ENCODE assay signal across 8 mouse cellular contexts in genomic region chr7:45341303-45341702, GRCm38 (mm10). TPM values are rescaled to one million over a fixed set of nuclear protein-coding genes. Genes with fewer than 3 reads are reported as not detected.
DNase-seq lines count a peak whose midpoint lies in the region; ATAC-seq and TF ChIP-seq lines count a peak whose summit lies in the region.

No protein-coding gene starts in this region.

- H3K4me1 ChIP-seq in bone marrow, adult 2 months (ENCODE audit: control insufficient read depth, insufficient read depth, low read length), result peaks cover 3% of the 10 kb centered on the region
- H3K4me1 ChIP-seq in embryonic facial prominence, embryonic 14.5 days (ENCODE audit: control insufficient read depth, insufficient read depth, low read length), result peaks cover 30% of the 10 kb centered on the region
- H3K4me1 ChIP-seq in limb, embryonic 14.5 days (ENCODE audit: control insufficient read depth, insufficient read depth, low read length), result peaks cover 32% of the 10 kb centered on the region

- peak overlapping the region; percentile 87 for H3K4me2 ChIP-seq in embryonic facial prominence, embryonic 14.5 days (ENCODE audit: low read depth, low read length)
- peak overlapping the region; percentile 68 for H3K4me2 ChIP-seq in limb, embryonic 14.5 days (replicated peaks; ENCODE audit: low read depth, low read length, severe bottlenecking)

- no peak overlapping the region for H3K27ac ChIP-seq in bone marrow, adult 2 months (ENCODE audit: control insufficient read depth, insufficient read depth, low read depth, low read length, poor library complexity)
- peak overlapping the region; percentile 63; the same call in 1 of the 2 replicates for H3K27ac ChIP-seq in embryonic facial prominence, embryonic 14.5 days (replicated peaks; ENCODE audit: low read depth, low read length)
- no peak overlapping the region for H3K27ac ChIP-seq in limb, embryonic 14.5 days (replicated peaks; ENCODE audit: low read depth, low read length)

- peak; percentile 63 for TF ChIP-seq CTCF in bone marrow, adult 2 months (IDR thresholded peaks at IDR 0.05; ENCODE audit: control insufficient read depth, insufficient read depth, low read length)

- H3K9me3 ChIP-seq in embryonic facial prominence, embryonic 14.5 days (ENCODE audit: control insufficient read depth, low read length), result no peaks in the 10 kb centered on the region
- no peaks in the 10 kb centered on the region for H3K9me3 ChIP-seq in limb, embryonic 14.5 days (ENCODE audit: control insufficient read depth, low read length)

- H3K4me3 ChIP-seq in bone marrow, adult 2 months (replicated peaks; ENCODE audit: control insufficient read depth, low read depth, low read length), result no peak overlapping the region
- peak overlapping the region; percentile 53; the same call in 1 of the 2 replicates for H3K4me3 ChIP-seq in embryonic facial prominence, embryonic 14.5 days (ENCODE audit: low read depth, low read length)
- peak overlapping the region; percentile 40; the same call in 1 of the 2 replicates for H3K4me3 ChIP-seq in limb, embryonic 14.5 days (replicated peaks; ENCODE audit: low read length)

- H3K27me3 ChIP-seq in embryonic facial prominence, embryonic 14.5 days (replicated peaks; ENCODE audit: control insufficient read depth, insufficient read depth, low read length), result no peaks in the 10 kb centered on the region
- no peaks in the 10 kb centered on the region for H3K27me3 ChIP-seq in limb, embryonic 14.5 days (ENCODE audit: control insufficient read depth, insufficient read depth, low read length)

- no peak for TF ChIP-seq POLR2A in bone marrow, adult 2 months (IDR thresholded peaks at IDR 0.05; ENCODE audit: borderline replicate concordance, control insufficient read depth, low read depth, low read length)
- no peak for TF ChIP-seq POLR2A in limb, embryonic 14.5 days (IDR thresholded peaks at IDR 0.05; ENCODE audit: borderline replicate concordance, extremely low read depth, insufficient read depth, insufficient read length)

- peak; percentile 17 for ATAC-seq in embryonic facial prominence, embryonic 14.5 days (ENCODE audit: low read depth)
- peak; percentile 1; the same call in 1 of the 2 replicates for ATAC-seq in limb, embryonic 14.5 days (ENCODE audit: low FRiP score, low read depth)

- no peaks in the 10 kb centered on the region for H3K36me3 ChIP-seq in embryonic facial prominence, embryonic 14.5 days (ENCODE audit: control insufficient read depth, insufficient read depth, low read length)
- H3K36me3 ChIP-seq in limb, embryonic 14.5 days (ENCODE audit: control insufficient read depth, insufficient read depth, low read length), result no peaks in the 10 kb centered on the region

- DNase-seq in CD4-positive helper T cell, adult 2 months (ENCODE audit: low read depth, low spot score), result peak; percentile 88
- DNase-seq in embryonic facial prominence, embryonic 14.5 days (ENCODE audit: low spot score), result peak; percentile 88
- DNase-seq in heart, adult 8-10 months (ENCODE audit: low spot score), result peak; percentile 74
- DNase-seq in kidney, adult 9 months, result peak; percentile 86
- DNase-seq in limb, embryonic 14.5 days (ENCODE audit: low spot score), result peak; percentile 80
- peak; percentile 66 to 77 for DNase-seq in monocyte, adult 2 months (ENCODE audit: low read depth in 1 of 2, low spot score in 2 of 2)
- peak; percentile 56 to 72 for DNase-seq in spleen, postnatal 36 days (ENCODE audit: low spot score in 2 of 2)

- WGBS in bone marrow, adult 2 months, result under 1% methylated on average over 8 of the region's 8 CpGs
- WGBS in embryonic facial prominence, embryonic 14.5 days, result 3% methylated on average over 8 of the region's 8 CpGs
- 2% methylated on average over 8 of the region's 8 CpGs for WGBS in limb, embryonic 14.5 days

- H3K9ac ChIP-seq in embryonic facial prominence, embryonic 14.5 days (ENCODE audit: low read depth, low read length), result no peak overlapping the region
- H3K9ac ChIP-seq in limb, embryonic 14.5 days (ENCODE audit: low read depth, low read length, severe bottlenecking), result no peak overlapping the region

RNA-seq across cellular contexts. Expression of gene Hrc, which starts 6.2 kb away (rescaled TPM):
- 1.5 and 1.7 TPM in 2 replicates for polyA plus RNA-seq in bone marrow, adult 2 months (2011; ENCODE audit: insufficient read depth, insufficient read length, low replicate concordance, missing spikeins)
- polyA plus RNA-seq in embryonic facial prominence, embryonic 14.5 days (2014; fragmentation: Nextera tagmentation; extraction: Ambion mirVana), result 11.0 and 15.8 TPM in 2 replicates
- total RNA-seq in heart, adult 8-10 months (2022), result 1,000 to 10,000 TPM; 1,032 to 1,216 (median 1,081) TPM
- 9.5 and 17.9 TPM in 2 replicates for polyA plus RNA-seq in limb, embryonic 14.5 days (2012; rRNA removed)
- polyA plus RNA-seq in limb, embryonic 14.5 days (2014; fragmentation: Nextera tagmentation; extraction: Ambion mirVana), result 4.1 and 5.9 TPM in 2 replicates

RNA-seq across cellular contexts. Expression of gene Trpm4, which starts 7.7 kb away (rescaled TPM):
- 2.6 and 3.9 TPM in 2 replicates for polyA plus RNA-seq in bone marrow, adult 2 months (2011; ENCODE audit: insufficient read depth, insufficient read length, low replicate concordance, missing spikeins)
- 16.6 and 18.2 TPM in 2 replicates for polyA plus RNA-seq in embryonic facial prominence, embryonic 14.5 days (2014; fragmentation: Nextera tagmentation; extraction: Ambion mirVana)
- total RNA-seq in heart, adult 8-10 months (2022), result 10 to 100 TPM; 23.8 to 36.3 (median 25.4) TPM
- 42.6 and 46.1 TPM in 2 replicates for polyA plus RNA-seq in limb, embryonic 14.5 days (2012; rRNA removed)
- polyA plus RNA-seq in limb, embryonic 14.5 days (2014; fragmentation: Nextera tagmentation; extraction: Ambion mirVana), result 15.8 TPM in 2 replicates

RNA-seq across cellular contexts. Expression of gene Ppfia3, which starts 25.5 kb away (rescaled TPM):
- polyA plus RNA-seq in bone marrow, adult 2 months (2011; ENCODE audit: insufficient read depth, insufficient read length, low replicate concordance, missing spikeins), result not detected in 2 replicates
- polyA plus RNA-seq in embryonic facial prominence, embryonic 14.5 days (2014; fragmentation: Nextera tagmentation; extraction: Ambion mirVana), result 4.8 and 6.9 TPM in 2 replicates
- total RNA-seq in heart, adult 8-10 months (2022), result under 1 TPM; 0.11 to 0.33 (median 0.20) TPM
- 12.3 and 13.8 TPM in 2 replicates for polyA plus RNA-seq in limb, embryonic 14.5 days (2012; rRNA removed)
- polyA plus RNA-seq in limb, embryonic 14.5 days (2014; fragmentation: Nextera tagmentation; extraction: Ambion mirVana), result 8.4 and 9.0 TPM in 2 replicates

RNA-seq across cellular contexts. Expression of gene Lin7b, which starts 29.1 kb away (rescaled TPM):
- not detected in 2 replicates for polyA plus RNA-seq in bone marrow, adult 2 months (2011; ENCODE audit: insufficient read depth, insufficient read length, low replicate concordance, missing spikeins)
- 2.4 TPM in 2 replicates for polyA plus RNA-seq in embryonic facial prominence, embryonic 14.5 days (2014; fragmentation: Nextera tagmentation; extraction: Ambion mirVana)
- 1 to 10 TPM; 1.0 to 1.5 (median 1.3) TPM for total RNA-seq in heart, adult 8-10 months (2022)
- polyA plus RNA-seq in limb, embryonic 14.5 days (2012; rRNA removed), result 4.1 and 4.7 TPM in 2 replicates
- polyA plus RNA-seq in limb, embryonic 14.5 days (2014; fragmentation: Nextera tagmentation; extraction: Ambion mirVana), result 1.7 and 2.2 TPM in 2 replicates

RNA-seq across cellular contexts. Expression of gene Snrnp70, which starts 54.2 kb away (rescaled TPM):
- polyA plus RNA-seq in bone marrow, adult 2 months (2011; ENCODE audit: insufficient read depth, insufficient read length, low replicate concordance, missing spikeins), result 753 and 781 TPM in 2 replicates
- polyA plus RNA-seq in embryonic facial prominence, embryonic 14.5 days (2014; fragmentation: Nextera tagmentation; extraction: Ambion mirVana), result 56.5 and 61.1 TPM in 2 replicates
- total RNA-seq in heart, adult 8-10 months (2022), result 100 to 1,000 TPM in 1 of 4 experiments, 10 to 100 TPM in 3; 68.3 to 107 (median 86.7) TPM
- 539 and 694 TPM in 2 replicates for polyA plus RNA-seq in limb, embryonic 14.5 days (2012; rRNA removed)
- 69.7 and 73.7 TPM in 2 replicates for polyA plus RNA-seq in limb, embryonic 14.5 days (2014; fragmentation: Nextera tagmentation; extraction: Ambion mirVana)
